Mouse (Mus musculus) liver, embryonic 13.5 days (tissue): Measurements from ENCODE around the gene Hmgcs2. TPM values are rescaled to one million over a fixed set of nuclear protein-coding genes. Genes with fewer than 3 reads are reported as not detected.
A peak's percentile ranks its signal among the peaks of the same experiment; 100 is the strongest.

Experiments
- ATAC-seq: fragments of 200-750 bp; cut with Nextera tagmentation; 2 replicates; pipeline ENCODE4 v1.8.0; 2017; ENCODE audit warnings: low read depth, mild to moderate bottlenecking, moderate number of reproducible peaks, moderate library complexity
- DNase-seq: peaks from one replicate; pipeline ENCODE4 v3.0.0; 2022
- H3K27ac ChIP-seq: fragments of 300-500 bp; sonication (generic); 2 replicates; pipeline ENCODE4 v1.5.1; 2015; ENCODE audit warnings: moderate library complexity, mild to moderate bottlenecking, inconsistent platforms
- H3K27me3 ChIP-seq: fragments of 300-500 bp; sonication (generic); 2 replicates; pipeline ENCODE4 v1.6.1; 2015; ENCODE audit warnings: mild to moderate bottlenecking, inconsistent platforms
- H3K36me3 ChIP-seq: fragments of 300-500 bp; sonication (generic); 2 replicates; pipeline ENCODE4 v1.6.1; 2015; ENCODE audit warnings: mild to moderate bottlenecking, inconsistent platforms
- H3K4me1 ChIP-seq: fragments of 300-500 bp; sonication (generic); replicated peaks from 2 replicates; pipeline ENCODE4 v1.6.1; 2015; ENCODE audit warnings: inconsistent platforms
- H3K4me2 ChIP-seq: fragments of 300-500 bp; sonication (generic); 2 replicates; pipeline ENCODE4 v1.6.1; 2015; ENCODE audit warnings: inconsistent platforms, mild to moderate bottlenecking, moderate library complexity
- H3K4me3 ChIP-seq: fragments of 300-500 bp; sonication (generic); replicated peaks from 2 replicates; pipeline ENCODE4 v1.5.1; 2015; ENCODE audit warnings: mild to moderate bottlenecking, inconsistent platforms
- H3K9ac ChIP-seq: fragments of 300-500 bp; sonication (generic); 2 replicates; pipeline ENCODE4 v1.6.1; 2015; ENCODE audit warnings: mild to moderate bottlenecking, inconsistent platforms
- H3K9me3 ChIP-seq: fragments of 300-500 bp; sonication (generic); replicated peaks from 2 replicates; pipeline ENCODE4 v1.6.1; 2016; ENCODE audit warnings: inconsistent platforms
- WGBS: fragments of 180-500 bp; shearing (Covaris S2); methylation state at CpG from one replicate; pipeline ENCODE4 v1.1.7; 2015; ENCODE audit not compliant: insufficient replicate concordance; 5-methylcytosine and 5-hydroxymethylcytosine counted together
- polyA plus RNA-seq: library from polyadenylated mRNA; unstranded; fragments of >200 nt; fragmentation: Nextera tagmentation; extraction: Ambion mirVana; gene quantifications from 2 replicates; pipeline ENCODE4 v1.2.1, GENCODE M21; 2015

The Hmgcs2 gene
- polyA plus RNA-seq, 1 experiment from 2014 or later: 41.9 TPM

DNA sequence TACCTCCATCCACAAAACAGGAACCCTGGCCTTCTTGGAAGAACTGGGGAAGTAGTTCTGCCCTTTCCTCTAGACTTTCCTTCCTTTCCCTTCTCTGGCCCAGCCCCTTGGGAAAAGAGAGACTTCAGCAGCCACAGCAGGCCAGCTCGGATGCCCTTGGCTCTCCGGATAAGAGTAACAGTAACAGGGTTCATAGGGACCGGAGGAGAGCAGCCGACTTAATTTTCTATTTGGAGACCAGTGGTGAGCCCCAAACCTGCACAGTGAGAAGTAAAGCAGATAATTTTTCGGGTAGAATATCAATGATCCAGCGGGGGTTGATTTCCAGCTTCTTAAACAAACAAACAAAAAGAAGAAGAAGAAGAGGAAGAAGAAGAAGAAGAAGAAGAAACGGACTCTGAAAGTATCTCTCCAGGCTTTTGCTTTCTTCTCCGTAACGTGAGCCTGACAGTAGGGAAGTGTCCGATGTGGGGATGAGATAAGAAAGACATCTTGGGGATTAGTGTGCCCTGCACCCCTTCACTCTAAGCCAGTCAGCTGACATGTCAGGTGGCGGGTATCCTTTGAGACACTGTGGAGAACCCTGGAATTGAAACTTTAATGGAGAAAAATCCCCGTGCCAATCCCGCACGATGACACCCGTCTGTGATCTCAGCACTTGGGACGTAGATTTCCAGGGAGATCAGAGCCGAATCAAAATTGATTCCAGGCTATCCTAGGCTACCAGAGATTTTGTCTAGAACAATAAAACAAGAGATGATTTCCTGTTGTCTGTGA, 60.8 kb downstream of the Hmgcs2 start:
- no peak for ATAC-seq
- 65% methylated on average over 17 of the region's 17 CpGs for WGBS
- DNase-seq: no peak

DNA sequence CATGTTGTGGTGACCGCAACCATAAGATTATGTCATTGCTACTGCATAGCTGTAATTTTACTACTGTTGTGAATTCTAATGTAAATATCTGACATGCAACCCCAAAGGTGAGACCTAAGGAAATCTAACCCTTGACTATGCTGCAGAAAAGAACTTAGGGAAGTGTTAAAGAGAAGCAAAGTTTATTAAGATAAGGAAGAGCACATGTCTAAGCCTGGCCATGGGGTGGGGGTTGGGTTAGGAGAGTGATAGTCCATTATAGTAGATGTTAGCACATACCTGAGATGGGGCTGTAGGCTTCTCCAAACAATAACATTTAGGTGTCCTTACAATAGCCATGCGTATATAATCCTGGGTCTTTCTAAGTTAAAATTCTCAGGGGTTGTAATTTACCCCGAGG, 63.0 kb downstream of the Hmgcs2 start:
- no peak overlapping the region for H3K27ac ChIP-seq
- no peaks in the 10 kb centered on the region for H3K36me3 ChIP-seq
- DNase-seq: no peak
- no peak overlapping the region for H3K9ac ChIP-seq
- no peaks in the 10 kb centered on the region for H3K9me3 ChIP-seq
- H3K4me3 ChIP-seq: no peak overlapping the region
- H3K4me1 ChIP-seq: peaks cover 19% of the 10 kb centered on the region
- no peak overlapping the region for H3K4me2 ChIP-seq
- ATAC-seq: no peak
- no peaks in the 10 kb centered on the region for H3K27me3 ChIP-seq
- WGBS: 71% methylated on average over 3 of the region's 3 CpGs

More for the DNA sequence above, 60.8 kb downstream of the Hmgcs2 start:
- no peak overlapping the region for H3K27ac ChIP-seq
- H3K9ac ChIP-seq: no peak overlapping the region
- H3K36me3 ChIP-seq: no peaks in the 10 kb centered on the region
- H3K4me2 ChIP-seq: no peak overlapping the region
- no peaks in the 10 kb centered on the region for H3K9me3 ChIP-seq
- H3K27me3 ChIP-seq: no peaks in the 10 kb centered on the region
- no peak overlapping the region for H3K4me3 ChIP-seq
- H3K4me1 ChIP-seq: peaks cover 38% of the 10 kb centered on the region

DNA sequence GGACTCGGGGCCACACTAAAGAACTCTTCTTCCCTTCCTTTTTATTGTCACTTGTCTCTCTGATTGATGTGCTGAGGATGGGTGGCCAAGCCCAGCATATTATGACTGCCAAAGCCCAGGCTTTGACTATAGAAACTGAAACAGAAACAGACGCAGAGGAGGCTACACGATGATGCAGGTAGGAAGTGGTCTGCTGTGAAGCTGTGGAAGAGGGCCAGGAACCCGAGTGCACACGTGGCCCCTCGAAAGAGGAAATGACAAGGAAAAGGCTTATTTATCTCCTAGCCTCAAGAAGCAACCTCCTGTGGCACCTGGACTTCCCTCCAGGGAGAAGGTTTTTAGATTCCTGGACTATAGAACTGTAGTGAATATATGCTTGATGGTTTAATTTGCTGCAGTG, 67.9 kb downstream of the Hmgcs2 start:
- H3K9ac ChIP-seq: no peak overlapping the region
- no peaks in the 10 kb centered on the region for H3K27me3 ChIP-seq
- DNase-seq (no peak), ATAC-seq (no peak)
- H3K36me3 ChIP-seq: no peaks in the 10 kb centered on the region
- no peaks in the 10 kb centered on the region for H3K9me3 ChIP-seq
- 28% methylated on average over 6 of the region's 6 CpGs for WGBS
- H3K27ac ChIP-seq: no peak overlapping the region
- peaks cover 14% of the 10 kb centered on the region for H3K4me1 ChIP-seq
- no peak overlapping the region for H3K4me3 ChIP-seq
- H3K4me2 ChIP-seq: peak overlapping the region; percentile 17; the same call in 1 of the 2 replicates

DNA sequence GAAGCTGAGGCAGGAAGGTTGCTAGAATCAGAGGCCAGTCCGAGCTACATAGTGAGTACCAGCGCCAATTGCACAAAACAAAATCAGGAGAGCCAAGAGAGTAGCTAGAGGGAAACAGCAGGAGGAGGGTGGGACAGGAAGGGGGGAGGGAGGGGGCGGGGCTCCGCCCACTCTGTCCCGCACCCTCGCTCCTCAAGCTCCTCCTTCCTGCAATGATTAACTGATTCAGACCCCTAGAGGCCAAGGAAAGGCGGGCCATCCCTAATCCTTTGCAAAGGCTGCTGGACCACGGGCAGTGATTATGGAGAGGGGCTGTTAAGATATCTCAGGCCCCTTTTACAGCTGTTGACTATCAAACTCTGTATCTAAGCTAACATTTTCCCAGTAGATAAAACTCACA, 68.5 kb downstream of the Hmgcs2 start:
- no peaks in the 10 kb centered on the region for H3K9me3 ChIP-seq
- H3K27me3 ChIP-seq: no peaks in the 10 kb centered on the region
- H3K4me1 ChIP-seq: peaks cover 14% of the 10 kb centered on the region
- H3K27ac ChIP-seq: no peak overlapping the region
- ATAC-seq (peak; percentile 64), DNase-seq (no peak)
- H3K36me3 ChIP-seq: no peaks in the 10 kb centered on the region
- peak overlapping the region; percentile 17; the same call in 1 of the 2 replicates for H3K4me2 ChIP-seq
- WGBS: 11% methylated on average over 8 of the region's 8 CpGs
- no peak overlapping the region for H3K9ac ChIP-seq
- H3K4me3 ChIP-seq: no peak overlapping the region

DNA sequence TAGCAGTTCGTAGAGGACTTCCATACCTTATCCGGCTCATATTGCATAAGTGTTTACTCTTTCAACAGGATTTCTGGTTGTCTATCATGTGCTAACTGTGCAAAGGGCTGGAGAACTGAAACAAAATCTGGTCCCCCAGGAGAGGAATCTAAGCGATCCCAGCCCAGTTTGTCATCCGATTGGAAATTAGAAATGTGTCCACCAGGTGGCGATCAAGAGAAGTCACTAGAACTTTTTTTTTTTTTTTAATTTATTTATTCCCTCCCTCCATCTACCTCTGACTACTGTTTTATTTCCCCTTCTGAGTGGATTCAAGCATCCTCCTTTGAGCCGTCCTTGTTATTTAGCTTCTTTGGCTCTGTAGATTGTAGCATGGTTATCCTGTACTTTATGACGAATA, 73.7 kb downstream of the Hmgcs2 start:
- no peak for DNase-seq
- ATAC-seq: no peak
- Histone ChIP-seq H3K4me3 (no peak overlapping the region), H3K27me3 (no peaks in the 10 kb centered on the region), H3K9me3 (no peaks in the 10 kb centered on the region), H3K27ac (no peak overlapping the region), H3K36me3 (no peaks in the 10 kb centered on the region), H3K9ac (no peak overlapping the region), H3K4me2 (no peak overlapping the region), H3K4me1 (peaks cover 5% of the 10 kb centered on the region)
- WGBS: 23% methylated on average over 7 of the region's 7 CpGs

DNA sequence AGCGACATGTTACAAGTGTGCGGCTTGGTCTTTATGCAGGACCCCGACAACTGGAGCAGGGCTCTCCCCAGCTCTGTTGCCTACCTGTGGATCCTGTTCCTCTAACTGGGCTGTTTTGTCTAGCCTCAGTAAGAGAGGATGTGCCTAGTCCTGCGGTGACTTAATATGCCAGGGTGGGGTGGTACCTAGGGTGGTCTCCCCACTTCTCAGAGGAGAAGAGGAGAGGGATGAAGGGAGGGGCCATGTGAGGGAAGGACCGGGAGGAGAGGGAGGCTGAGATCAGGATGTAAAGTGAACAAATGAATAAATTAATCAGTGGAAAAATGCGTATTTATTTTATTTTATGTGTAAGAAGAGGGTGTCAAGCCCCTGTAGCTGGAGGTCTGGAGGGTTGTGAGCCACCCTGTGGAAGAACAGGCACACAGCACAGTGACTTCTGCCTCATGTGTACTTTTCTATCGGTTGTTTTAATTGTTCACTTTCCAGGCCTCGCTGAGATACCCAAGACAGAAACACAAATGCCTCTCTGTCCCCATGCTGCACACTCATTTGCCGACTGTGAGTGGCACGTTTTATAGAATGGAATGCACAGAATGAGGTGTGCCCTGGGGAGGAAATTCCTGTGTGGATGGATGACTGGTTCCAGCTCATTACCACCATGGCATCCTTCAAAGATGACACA, 75.2 kb downstream of the Hmgcs2 start:
- Histone ChIP-seq H3K4me3 (no peak overlapping the region), H3K27me3 (no peaks in the 10 kb centered on the region), H3K9ac (no peak overlapping the region), H3K9me3 (no peaks in the 10 kb centered on the region), H3K36me3 (no peaks in the 10 kb centered on the region), H3K4me2 (no peak overlapping the region), H3K4me1 (no peaks in the 10 kb centered on the region), H3K27ac (no peak overlapping the region)
- ATAC-seq (no peak), DNase-seq (no peak)
- 71% methylated on average over 10 of the region's 10 CpGs for WGBS

DNA sequence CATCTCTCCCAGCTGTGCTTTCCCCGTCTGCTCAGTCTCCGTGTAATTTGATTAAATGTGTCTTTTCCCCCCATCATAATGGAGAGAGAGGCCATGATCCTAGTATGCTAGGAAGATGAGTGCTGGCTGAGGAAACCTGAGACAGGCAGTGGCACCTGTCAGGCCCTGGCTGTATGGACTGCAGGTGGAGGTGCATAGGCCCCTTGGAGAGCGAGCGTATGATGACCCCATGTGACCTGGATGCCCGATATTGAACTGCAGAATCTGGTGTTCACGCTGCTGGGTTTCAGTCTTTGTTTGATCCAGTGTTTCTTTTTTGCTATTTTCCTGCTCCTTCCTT, 75.8 kb downstream of the Hmgcs2 start:
- H3K4me3 ChIP-seq: no peak overlapping the region
- no peaks in the 10 kb centered on the region for H3K4me1 ChIP-seq
- no peaks in the 10 kb centered on the region for H3K9me3 ChIP-seq
- no peak for ATAC-seq
- H3K27me3 ChIP-seq: no peaks in the 10 kb centered on the region
- no peak overlapping the region for H3K9ac ChIP-seq
- 81% methylated on average over 6 of the region's 6 CpGs for WGBS
- H3K27ac ChIP-seq: no peak overlapping the region
- no peak overlapping the region for H3K4me2 ChIP-seq
- no peak for DNase-seq
- no peaks in the 10 kb centered on the region for H3K36me3 ChIP-seq

DNA sequence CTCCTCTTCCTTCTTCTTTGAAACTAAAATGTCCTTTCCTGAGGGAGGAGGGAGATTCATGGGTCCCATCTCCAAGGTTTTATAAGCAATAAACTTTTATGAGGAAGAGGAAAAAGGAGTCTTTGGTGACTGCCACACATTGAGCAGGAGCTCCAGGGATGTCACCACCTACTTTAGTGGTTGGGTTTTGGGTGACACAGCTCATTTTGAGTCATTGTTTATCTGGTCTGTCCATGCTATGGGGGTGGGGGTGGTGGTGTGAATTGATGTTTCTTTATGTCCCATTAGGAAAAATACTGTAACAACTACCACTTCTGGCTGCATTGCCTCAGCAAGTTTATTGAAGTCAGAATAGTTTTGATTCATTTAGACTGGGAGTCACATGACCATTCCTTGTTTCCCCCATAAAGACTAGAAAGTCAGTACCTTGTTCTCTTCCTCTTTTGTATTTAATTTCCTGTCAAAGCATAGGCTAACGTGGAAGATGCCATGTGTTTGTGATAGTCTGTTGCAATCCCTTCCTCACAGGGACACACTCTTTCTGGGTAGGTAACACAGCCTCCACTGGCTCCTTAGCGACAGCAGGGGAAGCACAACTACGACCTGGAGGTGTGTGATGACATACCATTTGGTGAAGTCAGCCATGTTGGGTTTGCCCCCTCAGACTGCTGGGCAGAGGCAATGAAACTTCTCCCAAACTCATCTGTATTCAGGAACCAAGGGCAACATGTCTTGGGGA, 76.6 kb downstream of the Hmgcs2 start:
- 35% methylated on average over 3 of the region's 3 CpGs for WGBS

More for the DNA sequence above, 76.6 kb downstream of the Hmgcs2 start:
- Histone ChIP-seq H3K4me3 (no peak overlapping the region), H3K4me2 (no peak overlapping the region), H3K4me1 (no peaks in the 10 kb centered on the region), H3K27ac (no peak overlapping the region), H3K9me3 (no peaks in the 10 kb centered on the region), H3K27me3 (no peaks in the 10 kb centered on the region), H3K36me3 (no peaks in the 10 kb centered on the region), H3K9ac (no peak overlapping the region)
- ATAC-seq (no peak), DNase-seq (no peak)

Other genes with a start within 250 kb of the Hmgcs2 start
- not detected in 2 replicates for gene Adam30, start 119.8 kb upstream of the Hmgcs2 start, polyA plus RNA-seq
- gene Reg4, start 58.3 kb upstream of the Hmgcs2 start, polyA plus RNA-seq: not detected in 2 replicates
- 305 and 316 TPM in 2 replicates for gene Phgdh, start 59.6 kb downstream of the Hmgcs2 start, polyA plus RNA-seq
- gene Zfp697, start 102.0 kb downstream of the Hmgcs2 start, polyA plus RNA-seq: 2.0 and 2.8 TPM in 2 replicates
- not detected in 2 replicates for gene Gm4450, start 176.7 kb downstream of the Hmgcs2 start, polyA plus RNA-seq
- gene Hsd3b4, start 230.1 kb downstream of the Hmgcs2 start, polyA plus RNA-seq: 0.17 and 0.31 TPM in 2 replicates